Mouse (Mus musculus) layer of hippocampus, postnatal 25 days (tissue): ENCODE measurements around the gene Rdm1. TPM values are rescaled to one million over a fixed set of nuclear protein-coding genes. Genes with fewer than 3 reads are reported as not detected.

Experiments
- DNase-seq, 2 experiments: peaks; one replicate each; pipeline ENCODE4 v3.0.0; 2022; ENCODE audit warnings: mixed read lengths in 2 of 2, low spot score in 1 of 2; ENCODE audit errors: extremely low spot score in 1 of 2
- total RNA-seq, 2 experiments: library from RNA; stranded (reverse); gene quantifications; 2 replicates each; pipeline ENCODE4 v1.2.3; 2021

Gene Rdm1
- total RNA-seq, 2 experiments from 2014 or later = 8.1 to 8.2 TPM

- DNase-seq = no peak
Measured at GRCm38 (mm10) chr11:101656356-101656755, 29.4 kb downstream of the Rdm1 start.

GRCm38 (mm10) chr11:101657528-101657885 is 30.5 kb downstream of the Rdm1 start:
- DNase-seq = no peak

- DNase-seq = peak; percentile 76 to 86
Measured at GRCm38 (mm10) chr11:101657886-101658750, 31.1 kb downstream of the Rdm1 start.

GRCm38 (mm10) chr11:101658751-101659558 is 32.0 kb downstream of the Rdm1 start:
- DNase-seq = peak; percentile 21 to 70

- DNase-seq = no peak
Measured at GRCm38 (mm10) chr11:101661191-101661590, 34.2 kb downstream of the Rdm1 start.

GRCm38 (mm10) chr11:101661786-101662185 is 34.8 kb downstream of the Rdm1 start:
- no peak for DNase-seq

- DNase-seq = no peak
Measured at GRCm38 (mm10) chr11:101663229-101664027, 36.4 kb downstream of the Rdm1 start.

GRCm38 (mm10) chr11:101664825-101665635 is 38.0 kb downstream of the Rdm1 start, which contains the start of gene Arl4d:
Arl4d (plus strand) TSS chr11:101665541.
- peak; percentile 88 to 91 for DNase-seq

GRCm38 (mm10) chr11:101665636-101665992 is 38.6 kb downstream of the Rdm1 start:
- DNase-seq = no peak

GRCm38 (mm10) chr11:101666626-101667345 is 39.8 kb downstream of the Rdm1 start:
- DNase-seq = no peak

GRCm38 (mm10) chr11:101667871-101668532 is 41.0 kb downstream of the Rdm1 start:
- DNase-seq = no peak

- no peak for DNase-seq
Measured at GRCm38 (mm10) chr11:101668546-101669261, 41.7 kb downstream of the Rdm1 start.

- DNase-seq = no peak
Measured at GRCm38 (mm10) chr11:101670334-101670733, 43.3 kb downstream of the Rdm1 start.

- DNase-seq = no peak
Measured at GRCm38 (mm10) chr11:101671255-101671654, 44.3 kb downstream of the Rdm1 start.

- no peak for DNase-seq
Measured at GRCm38 (mm10) chr11:101673010-101673642, 46.1 kb downstream of the Rdm1 start.

GRCm38 (mm10) chr11:101674106-101674505 is 47.1 kb downstream of the Rdm1 start:
- no peak for DNase-seq

GRCm38 (mm10) chr11:101675349-101675748 is 48.4 kb downstream of the Rdm1 start:
- no peak for DNase-seq

GRCm38 (mm10) chr11:101677655-101678054 is 50.7 kb downstream of the Rdm1 start:
- no peak for DNase-seq
